Mouse (Mus musculus) gastrocnemius, postnatal 36 days (tissue): ENCODE measurements around the gene Fam19a2. TPM values are rescaled to one million over a fixed set of nuclear protein-coding genes. Genes with fewer than 3 reads are reported as not detected.

Source experiments
- DNase-seq, 2 experiments: peaks; one replicate each; pipeline ENCODE4 v3.0.0; 2022
- intact Hi-C: fragments of 180-260 bp; cut with DNase I; formaldehyde crosslinking; loops from one replicate; pipeline ENCODE4 v1.15.1; 2025
- long read RNA-seq, 2 experiments: library from polyadenylated mRNA; stranded (forward); transcript quantifications; one replicate each; pipeline ENCODE4 v2.0.0; 2021
- total RNA-seq, 2 experiments: library from RNA; stranded (reverse); gene quantifications; 2 replicates each; pipeline ENCODE4 v1.2.3; 2021

Fam19a2 gene
- under 1 TPM in 1 of 2 experiments, not detected in 1; 0.05 TPM for total RNA-seq
- long read RNA-seq, experiment 1 = 0 reads
- long read RNA-seq, experiment 2 = 0 reads

DNA sequence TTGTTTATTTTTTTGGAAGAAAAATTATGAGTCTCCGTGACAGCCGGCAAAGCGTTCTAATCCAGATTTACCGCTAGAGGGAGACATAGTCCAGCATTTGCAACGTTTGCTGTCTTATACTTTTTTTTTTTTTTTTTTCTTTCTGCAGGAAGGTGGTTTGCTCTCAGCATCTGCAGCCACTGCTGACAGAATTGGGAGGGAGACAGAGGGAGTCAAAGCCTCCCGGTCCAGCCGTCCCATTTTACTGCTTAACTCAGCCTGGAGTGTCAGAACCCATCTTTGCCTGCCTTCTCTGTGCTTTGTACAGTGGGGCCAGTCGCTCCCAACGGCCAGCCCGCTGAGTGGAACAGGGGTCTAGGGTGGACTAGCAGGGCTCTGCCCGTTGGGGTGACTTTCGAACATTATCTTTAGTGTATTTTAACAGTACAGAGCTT is at the start of gene Fam19a2:
Gene Fam19a2, plus strand, starts transcription at position 121 of the 434 bp plus-strand sequence.
- intact Hi-C loops = no loop called here
- no peak for DNase-seq

DNA sequence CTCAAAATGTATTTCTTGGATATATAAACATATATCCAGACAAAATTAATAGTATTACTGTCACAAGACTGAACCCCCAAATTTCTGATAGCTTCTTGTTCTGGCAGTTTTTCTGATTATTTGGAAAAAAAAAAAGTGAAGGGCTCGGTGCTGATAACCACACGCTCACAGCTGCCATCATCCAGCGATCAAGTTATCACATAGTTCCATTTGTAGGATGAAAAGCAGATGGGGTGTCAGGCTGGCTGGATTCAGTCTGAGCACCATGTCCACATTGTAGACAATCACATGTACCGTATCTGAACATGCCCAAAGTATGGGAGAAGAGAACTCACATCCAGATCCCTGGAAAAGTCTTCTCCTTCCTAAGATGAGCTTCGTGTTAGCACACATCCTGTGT is 41.0 kb upstream of the Fam19a2 start:
- intact Hi-C loops = no loop called here
- no peak for DNase-seq

DNA sequence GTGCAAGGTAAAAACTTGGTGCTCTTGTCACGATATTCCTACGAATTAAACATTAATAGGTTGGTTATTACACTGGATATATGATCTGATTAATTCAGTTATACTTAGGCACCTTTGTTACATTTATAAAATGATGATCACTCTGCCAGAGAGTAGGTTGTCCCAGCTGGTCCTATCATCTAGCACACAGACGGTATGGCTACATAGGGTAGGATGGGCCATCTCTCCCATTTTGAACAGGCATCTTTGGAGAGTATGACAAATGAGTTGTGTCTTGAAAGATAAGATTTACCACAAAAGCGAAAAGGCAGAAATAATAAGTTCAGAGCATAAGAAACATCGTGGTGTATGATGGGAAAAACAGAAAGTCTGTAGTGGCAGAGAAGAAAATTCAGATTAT is 34.4 kb upstream of the Fam19a2 start:
- intact Hi-C loops = no loop called here
- no peak for DNase-seq

DNA sequence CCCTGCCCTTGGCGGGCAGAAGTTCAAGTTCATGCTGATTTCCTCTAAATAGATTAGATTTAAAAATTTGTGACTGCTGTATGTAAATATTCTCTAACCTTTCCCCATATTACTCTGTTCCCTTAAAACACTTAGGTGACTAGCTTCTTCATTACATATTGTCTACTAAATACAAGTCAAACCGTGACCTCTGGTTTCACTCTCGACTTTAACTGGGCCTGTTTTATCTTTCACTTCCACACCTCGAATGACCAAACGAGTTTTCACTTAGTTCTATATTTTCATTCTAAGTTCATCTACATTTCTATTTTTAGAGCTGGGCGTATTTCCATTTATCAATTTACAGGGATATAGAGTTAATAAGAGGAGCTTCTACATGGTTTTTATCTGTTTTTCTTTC is 15.7 kb upstream of the Fam19a2 start:
- DNase-seq = no peak
- intact Hi-C loops = no loop called here

DNA sequence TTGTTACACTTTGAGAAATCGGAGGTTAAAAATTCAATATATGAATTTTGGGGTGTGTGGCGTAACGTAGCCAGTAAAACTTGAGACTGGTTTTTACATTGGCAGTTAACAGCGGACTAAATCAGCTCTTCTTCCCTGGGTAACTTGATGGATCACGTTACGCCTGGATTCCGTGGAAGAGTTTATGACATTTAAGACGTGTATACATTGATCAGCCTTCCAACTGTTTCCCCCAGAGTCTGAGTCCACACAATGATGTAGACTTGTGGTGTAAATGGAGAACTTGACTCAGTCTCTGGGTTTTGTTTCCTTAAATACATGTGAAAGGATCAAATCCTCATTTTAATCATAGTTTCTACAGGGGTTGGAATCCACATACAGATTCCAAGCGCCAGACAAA is 11.9 kb upstream of the Fam19a2 start:
- intact Hi-C loops = no loop called here
- no peak for DNase-seq

DNA sequence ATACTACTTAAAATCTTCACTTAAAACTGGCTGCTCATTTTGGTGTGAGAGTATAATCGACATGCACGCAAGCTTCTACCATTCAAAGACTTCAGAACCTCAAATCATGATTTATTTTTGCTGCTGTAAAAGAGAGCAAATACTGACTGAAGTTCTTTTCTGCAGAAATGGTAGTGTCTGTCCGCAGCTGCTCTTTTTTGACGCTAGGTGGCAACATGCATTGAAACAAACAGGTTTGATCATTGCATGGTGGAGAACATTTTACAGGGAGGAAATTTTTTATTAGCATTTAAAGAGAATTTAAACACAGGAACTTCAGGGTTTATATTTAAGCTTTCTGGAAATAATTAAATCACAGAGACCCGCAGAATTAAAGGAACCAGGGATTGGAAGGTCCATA is 9.5 kb upstream of the Fam19a2 start:
- intact Hi-C loops = no loop called here

DNA sequence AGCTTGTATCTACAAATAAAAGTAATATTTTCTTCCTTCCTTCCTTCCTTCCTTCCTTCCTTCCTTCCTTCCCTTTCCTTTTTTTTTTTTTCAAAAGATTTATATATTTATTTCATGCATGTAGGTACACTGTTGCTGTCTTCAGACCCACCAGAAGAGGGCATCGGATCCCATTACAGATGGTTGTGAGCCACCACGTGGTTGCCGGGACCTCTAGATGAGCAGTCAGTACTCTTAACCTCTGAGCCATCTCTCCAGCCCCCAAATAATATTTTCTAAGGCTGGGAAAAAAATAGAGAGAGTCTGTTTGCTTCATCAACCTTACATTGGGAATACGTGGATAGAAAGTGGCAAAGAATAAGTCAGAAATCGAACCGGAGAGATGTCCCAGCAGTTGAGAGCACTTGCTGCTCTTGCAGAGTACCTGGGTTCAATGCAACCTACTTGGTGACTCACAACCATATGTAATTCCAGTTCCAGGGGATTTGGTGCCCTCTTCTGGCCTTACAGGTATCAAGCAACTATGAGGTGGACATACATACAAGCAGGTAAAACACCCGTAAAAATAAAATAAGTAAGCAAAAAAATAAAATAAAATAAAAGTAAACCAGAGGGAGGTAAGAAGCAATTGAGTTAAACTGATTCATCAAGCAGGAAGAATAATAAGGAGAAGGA is 8.0 kb upstream of the Fam19a2 start:
- intact Hi-C loops = no loop called here
- DNase-seq = no peak

More for the DNA sequence above, 9.5 kb upstream of the Fam19a2 start:
- no peak for DNase-seq

DNA sequence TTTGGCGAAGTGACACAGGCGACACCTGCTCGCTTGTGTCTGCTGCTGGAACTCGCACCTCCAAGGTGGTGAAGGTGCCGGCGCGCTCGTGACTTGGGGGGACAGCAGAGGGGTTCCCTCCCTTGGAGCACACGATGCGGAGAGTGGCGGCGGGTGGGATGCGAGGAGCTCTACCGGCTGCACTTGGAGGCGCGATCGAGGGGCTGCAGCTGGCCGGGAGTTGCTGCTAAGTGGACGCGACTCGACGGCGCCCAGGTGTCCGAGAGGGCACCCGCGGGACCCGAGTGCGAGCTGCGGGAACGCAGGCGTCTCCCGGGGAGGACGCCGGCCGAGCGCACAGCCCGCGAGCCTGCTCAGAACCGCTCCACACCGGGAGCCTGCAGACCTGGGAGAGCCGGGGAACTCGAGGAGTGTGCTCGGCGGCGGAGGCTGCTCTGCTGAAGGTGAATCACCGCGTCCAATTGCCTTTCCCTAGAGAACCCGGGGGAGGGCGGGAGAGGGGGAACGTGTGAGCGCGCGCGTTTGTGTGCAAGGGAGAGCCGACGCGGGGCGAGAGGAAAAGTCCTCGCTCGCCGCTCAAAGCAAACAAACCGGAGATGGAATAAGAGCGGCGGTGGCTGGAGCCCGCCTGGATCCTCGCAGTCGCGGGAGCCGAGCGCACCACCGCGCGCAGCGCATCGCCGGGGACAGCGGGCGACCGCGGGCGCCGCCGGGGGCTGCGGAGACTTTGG is 830 bp downstream of the Fam19a2 start:
- intact Hi-C loops = no loop called here
- DNase-seq = no peak

DNA sequence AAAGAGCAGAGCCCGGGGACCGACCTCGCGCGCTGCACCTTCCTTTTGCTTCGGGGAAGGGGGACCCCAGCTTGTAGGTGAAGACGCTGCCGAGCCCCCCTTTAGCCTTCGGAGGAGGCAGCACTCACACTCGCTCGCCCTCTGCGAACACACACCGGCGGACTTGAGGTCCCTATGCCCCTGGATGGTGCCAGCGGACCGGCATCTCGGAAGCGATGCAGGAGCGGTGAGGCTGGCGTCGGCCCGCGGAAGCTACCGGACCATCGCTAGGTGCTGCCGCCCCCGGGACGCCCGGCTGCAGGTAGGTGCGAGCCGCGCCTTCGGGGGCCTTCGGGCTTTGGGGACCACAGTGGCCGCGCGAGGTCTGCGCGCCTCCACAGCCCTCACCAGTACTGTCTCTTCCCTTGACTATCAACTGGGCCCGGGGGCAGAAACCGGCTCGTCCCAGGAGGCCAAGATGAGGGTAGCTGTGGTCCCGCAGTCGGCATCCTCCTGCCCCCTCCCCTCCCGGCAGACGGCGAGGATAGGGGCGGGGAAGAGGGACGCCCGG is 1.5 kb downstream of the Fam19a2 start:
- DNase-seq = no peak
- intact Hi-C loops = no loop called here

DNA sequence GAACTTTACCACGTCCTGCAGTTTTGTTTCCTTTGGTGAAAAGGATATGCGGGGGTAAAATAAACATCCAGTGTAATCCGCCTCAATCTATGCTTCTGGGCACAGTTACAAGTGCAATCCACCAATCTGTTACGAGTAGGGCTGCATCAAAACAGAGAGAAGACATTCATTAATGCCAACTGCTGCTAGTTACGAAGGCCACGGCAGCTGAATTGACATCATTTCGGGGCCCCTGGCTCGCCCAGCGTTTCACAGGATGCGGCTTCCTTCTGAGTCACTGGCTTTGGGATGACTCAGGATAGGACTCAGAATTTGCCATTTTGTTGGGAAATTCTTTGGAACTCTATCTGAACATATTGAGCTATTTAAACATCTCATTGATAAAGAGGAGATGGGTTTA is 4.8 kb downstream of the Fam19a2 start:
- intact Hi-C loops = no loop called here
- DNase-seq = no peak

DNA sequence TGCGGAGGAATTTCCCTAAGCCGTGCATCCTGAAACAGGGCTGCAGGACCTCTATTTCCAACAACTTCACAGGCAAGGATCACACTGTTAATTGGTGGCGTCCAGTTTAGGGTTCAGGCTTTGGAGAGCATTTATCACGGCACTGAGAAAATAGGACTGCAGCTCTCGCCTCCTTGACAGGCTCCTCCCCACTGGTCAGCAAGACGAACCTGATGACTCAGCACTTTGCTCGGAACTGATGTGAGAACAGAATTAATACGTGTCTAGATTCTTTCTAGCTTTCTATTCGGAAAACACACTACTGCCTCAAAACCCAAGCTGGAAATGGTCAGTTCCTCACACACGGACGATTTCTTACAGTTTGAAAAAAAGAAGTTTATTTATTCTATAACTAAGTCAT is 10.8 kb downstream of the Fam19a2 start:
- intact Hi-C loops = no loop called here
- no peak for DNase-seq

DNA sequence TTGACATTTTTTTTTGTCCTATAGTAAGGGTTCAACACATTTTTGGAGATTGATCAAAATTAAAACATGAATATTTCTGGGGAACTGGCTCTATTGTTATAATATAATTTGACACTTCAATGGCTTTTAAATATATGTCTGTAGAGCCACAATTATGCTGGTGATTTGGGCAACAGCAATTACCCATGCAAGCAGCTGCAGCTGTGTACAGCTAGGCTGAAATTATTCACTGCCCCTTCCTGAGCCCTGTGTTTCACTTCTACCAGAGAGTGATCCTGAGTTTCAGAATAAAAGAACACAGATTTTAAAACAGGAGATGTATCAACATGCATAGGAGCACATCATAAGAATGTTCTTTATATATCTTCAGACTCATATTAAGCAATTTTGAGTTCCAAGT is 43.5 kb downstream of the Fam19a2 start:
- intact Hi-C loops = no loop called here
- DNase-seq = no peak

DNA sequence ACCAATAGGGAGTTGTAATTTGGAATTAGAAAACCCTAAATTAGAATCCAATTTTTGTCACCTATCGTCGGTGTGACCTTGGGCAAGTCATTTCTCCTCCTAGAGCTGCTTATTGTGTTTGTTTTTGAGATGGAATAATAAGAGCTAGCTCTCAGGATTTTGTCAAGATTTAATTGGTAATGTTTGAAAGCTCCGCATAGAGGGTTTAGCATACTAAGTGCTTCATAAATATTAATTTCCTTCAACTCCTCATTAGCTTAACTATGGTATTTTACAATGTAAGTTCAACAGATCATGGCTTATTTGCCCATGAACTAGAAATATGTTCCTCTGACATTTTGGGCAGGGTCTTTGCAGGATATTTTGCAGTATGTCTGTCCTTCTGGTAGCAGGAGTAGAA is 62.5 kb downstream of the Fam19a2 start:
- intact Hi-C loops = no loop called here
- no peak for DNase-seq

DNA sequence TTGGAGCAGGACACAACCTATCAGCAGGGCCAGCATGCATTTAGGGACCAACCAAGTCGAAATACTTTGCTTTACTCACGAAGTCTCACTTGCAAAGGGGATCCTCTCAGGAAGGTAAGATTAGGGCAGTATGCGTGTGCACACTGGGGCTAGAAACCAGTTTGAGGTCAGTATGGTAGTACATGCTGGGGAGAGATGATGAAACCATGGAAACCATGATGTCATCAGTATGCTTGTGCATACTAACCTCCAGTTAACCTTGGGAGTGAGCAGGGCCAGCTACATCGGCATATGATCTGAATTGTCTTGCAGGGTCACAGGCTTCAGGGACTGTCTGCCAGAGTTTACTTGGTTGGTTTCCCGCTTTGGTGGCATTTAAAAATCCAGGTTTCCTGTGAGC is 77.5 kb downstream of the Fam19a2 start:
- intact Hi-C loops = no loop called here
- no peak for DNase-seq

DNA sequence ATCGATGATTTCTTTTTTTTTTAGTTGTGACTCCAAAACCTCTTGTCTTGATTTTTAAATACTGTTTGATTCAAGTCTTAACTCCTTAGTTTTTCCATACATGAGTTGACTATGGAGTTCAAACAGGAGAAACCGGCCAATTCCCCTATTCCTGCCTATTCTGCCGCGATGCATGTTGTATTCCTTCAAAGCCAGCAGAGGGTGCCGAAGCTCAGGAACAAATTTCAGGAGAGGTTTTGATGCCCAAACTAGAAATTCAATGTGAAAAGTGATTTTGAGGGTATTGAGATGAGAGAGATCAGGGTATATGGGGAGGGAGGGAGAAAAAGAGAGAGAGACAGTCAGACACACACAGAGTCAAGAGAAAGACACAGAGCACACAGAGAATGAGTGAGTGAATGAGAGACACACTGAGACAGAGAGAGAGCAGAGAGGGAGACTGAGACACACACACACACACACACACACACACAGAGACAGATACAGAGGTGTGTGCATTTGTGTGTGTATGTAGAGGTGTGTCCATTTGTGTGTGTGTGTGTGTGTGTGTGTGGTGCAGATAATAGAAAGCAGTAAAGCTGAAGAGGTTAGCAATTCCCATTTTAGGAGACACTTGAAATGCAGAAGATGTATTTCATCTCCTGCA is 78.9 kb downstream of the Fam19a2 start:
- intact Hi-C loops = no loop called here
- no peak for DNase-seq

DNA sequence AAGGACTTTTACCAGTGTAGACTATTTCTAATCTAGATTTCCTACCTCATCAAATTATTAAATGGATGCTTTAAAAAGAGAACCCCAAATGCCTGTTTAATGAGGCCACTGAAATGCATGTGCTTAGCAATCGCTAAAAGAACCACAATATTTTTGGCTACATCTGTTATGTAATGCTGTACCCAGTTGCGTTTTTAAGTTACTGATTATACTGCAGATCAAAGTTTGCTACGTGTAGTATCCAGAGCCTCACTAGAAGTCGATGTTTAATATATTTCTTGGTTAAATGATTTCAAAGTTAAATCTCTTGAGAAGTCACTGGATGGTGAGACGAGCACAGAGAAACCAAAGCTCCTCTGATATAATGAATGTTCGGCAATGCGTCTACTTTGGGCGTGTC is 82.5 kb downstream of the Fam19a2 start:
- DNase-seq = no peak
- intact Hi-C loops = no loop called here

DNA sequence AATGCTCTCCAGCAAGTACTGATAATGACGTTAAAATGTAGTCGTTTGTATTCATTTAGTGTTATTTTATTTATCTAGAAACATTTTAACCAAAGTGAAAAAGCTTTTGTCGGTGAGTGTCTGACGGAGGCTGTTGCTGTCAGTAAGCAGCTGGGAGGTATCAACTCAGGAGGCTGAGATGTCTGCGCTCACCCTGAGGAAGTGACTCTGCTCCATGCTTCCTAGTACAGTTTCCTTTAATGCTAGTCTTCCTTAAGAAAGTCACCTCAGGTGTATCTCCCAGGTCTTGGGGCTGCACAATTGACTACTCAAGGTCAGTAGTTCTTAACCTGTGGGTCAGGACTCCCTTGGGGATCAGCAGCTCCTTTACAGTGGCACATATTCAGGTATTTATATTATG is 89.9 kb downstream of the Fam19a2 start:
- intact Hi-C loops = no loop called here
- DNase-seq = no peak

DNA sequence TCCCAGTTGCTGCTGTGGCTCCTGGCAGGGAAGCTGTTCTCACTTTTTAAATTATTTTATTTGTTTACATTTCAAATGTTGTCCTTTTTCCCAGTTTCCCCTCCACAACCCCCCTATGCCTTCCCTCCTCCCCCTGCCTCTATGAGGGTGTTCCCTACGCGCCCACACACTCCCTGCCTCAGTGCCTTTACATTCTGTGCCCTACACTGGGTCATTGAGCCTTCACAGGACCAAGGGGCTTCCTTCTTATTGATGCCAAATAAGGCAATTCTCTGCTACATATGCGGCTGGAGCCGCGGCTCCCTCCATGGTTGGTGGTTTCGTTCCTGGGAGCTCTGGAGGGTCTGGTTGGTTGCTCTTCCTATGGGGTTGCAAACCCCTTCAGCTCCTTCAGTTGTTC is 93.2 kb downstream of the Fam19a2 start:
- intact Hi-C loops = no loop called here
- no peak for DNase-seq

DNA sequence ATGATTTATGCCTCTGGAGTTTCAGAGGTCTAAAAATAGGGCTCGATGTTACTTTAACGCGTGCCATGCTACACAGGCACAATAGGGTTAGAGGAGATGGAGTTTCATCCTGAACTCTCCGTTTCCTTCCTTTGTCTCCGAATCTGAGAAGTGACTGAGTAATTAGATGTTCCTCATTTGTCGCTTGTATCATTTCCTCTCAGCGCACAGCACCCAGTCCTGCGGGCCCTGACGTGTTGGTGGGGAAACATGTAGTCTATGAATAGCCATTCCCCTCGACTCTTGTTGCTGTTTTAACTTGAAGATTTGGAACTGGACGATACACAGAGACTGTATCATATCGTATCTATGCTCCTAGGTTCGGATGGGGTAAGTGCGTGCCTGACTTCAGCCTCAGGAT is 96.7 kb downstream of the Fam19a2 start:
- intact Hi-C loops = no loop called here
- no peak for DNase-seq

DNA sequence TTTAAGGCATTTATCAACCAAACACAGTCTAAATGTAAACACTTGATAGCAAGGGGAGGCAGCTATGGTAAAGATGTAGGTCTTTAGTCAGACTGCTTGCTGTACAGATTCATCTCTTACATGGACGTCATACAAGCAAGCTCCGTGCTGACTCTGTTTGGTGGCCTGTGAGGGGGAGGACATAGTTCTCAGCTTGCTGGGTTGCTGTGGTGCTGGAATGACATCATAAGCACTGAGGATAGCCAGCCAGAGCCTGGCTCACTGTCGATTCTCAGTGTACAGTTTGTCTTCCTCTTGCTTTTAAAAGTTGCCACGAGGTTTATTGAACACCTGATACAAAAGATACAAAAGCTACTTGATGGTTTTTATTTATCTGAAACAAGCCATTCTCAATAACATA is 100.8 kb downstream of the Fam19a2 start:
- no peak for DNase-seq
- intact Hi-C loops = no loop called here

DNA sequence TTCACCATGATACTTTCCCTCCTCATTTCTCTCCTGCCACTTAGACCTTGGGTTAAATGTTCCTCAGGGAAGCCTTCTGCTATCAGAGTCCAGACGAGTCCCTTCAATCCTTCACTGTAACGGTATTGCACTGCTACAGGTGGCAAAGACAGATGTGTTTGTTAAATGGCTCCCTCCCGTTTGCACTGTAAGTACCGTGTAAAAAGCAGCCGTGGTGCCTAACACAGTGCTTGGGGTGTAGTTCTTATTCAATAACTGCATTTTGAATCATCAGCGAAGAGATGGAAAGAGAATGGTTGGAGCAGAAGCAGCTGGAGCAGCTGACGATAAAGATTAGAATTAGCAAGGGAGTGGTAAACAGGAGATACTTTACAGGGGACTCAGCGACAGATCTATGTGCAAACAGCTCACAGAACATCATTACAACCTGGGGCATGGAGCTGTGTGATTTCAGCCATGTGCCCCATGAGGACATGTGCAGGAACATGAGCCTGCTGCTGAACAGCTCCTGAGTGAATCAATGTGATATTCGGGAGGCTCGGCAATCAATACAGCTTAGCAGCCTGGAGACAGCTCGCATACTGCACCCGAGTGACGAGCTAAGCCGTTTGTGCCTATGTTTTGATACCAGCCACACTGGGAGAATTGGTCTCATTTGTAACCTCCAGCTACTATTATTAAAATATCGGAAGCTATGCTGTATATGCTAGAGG is 103.5 kb downstream of the Fam19a2 start:
- intact Hi-C loops = no loop called here
- DNase-seq = no peak
